Mouse (Mus musculus): ENCODE measurements around the gene Tkfc.

DNA sequence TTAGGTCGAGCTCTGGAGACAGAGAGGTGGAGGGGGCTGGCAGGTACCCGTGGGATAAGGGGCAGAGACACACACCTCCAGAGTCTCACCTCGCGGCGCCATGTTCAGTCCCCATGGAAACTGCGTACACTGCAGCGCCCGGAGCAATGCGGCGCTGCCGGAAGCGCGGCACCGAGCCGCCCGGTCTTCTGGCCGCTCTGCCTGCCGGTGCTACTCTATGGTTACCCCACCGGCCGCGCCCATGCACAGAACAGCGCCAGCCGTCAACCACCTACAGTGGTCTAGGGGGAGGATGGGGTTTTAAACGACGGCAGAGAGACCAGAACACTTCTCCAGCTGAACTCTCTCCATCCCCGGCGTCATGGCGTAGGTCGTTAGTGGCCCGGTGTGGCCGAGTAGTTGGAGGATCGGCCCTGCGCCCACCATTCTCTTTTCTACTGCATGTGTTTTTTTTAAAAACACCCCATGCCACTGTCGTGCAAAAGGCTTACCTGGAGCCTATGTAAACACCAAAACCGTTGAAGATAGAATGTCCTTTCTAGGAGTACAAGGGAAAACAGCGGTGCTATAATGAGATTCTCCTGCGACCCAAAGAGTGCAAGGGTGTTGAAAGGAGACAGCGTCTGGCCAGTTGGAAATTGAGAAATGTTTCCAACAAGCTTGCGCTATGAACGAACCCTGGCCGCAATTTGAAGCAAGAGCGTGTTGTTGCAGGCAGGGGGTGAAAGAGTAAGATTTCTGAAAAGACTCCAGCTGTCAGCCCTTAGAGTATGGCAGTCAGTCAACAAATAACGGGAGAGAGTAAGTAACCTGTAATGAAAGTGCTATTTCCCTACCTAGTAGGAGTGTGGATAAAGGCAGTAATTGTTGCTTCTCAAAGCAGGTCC is 49.6 kb downstream of the Tkfc start, which contains the start of gene Tmem216:
- TF ChIP-seq POLR2A (IDR thresholded peaks at IDR 0.05; ENCODE audit: low read depth, low read length), result peak; percentile 58
- TF ChIP-seq CTCF (conservative IDR thresholded peaks at IDR 0.05; ENCODE audit: insufficient read depth, insufficient read length, low read depth, low read length), result no peak

Data from kidney, adult 2 months (tissue).